Mouse (Mus musculus) cerebellum, adult 2 months (tissue): ENCODE data around the gene Pgm2. TPM values are rescaled to one million over a fixed set of nuclear protein-coding genes. Genes with fewer than 3 reads are reported as not detected.

Experiments
- DNase-seq, 2 experiments: peaks; one replicate each; pipeline ENCODE4 v3.0.0; 2021
- H3K27ac ChIP-seq: fragments of 200-500 bp; 2 replicates; pipeline ENCODE4 v1.5.1; 2012; ENCODE audit warnings: low read length, control low read depth, inconsistent platforms; ENCODE audit not compliant: insufficient read depth
- H3K27me3 ChIP-seq: fragments of 200-500 bp; 2 replicates; pipeline ENCODE4 v1.6.1; 2012; ENCODE audit warnings: inconsistent platforms, mild to moderate bottlenecking, low read length, moderate library complexity; ENCODE audit not compliant: control insufficient read depth, insufficient read depth
- H3K4me1 ChIP-seq: fragments of 200-500 bp; 2 replicates; pipeline ENCODE4 v1.6.1; 2011; ENCODE audit warnings: low read length; ENCODE audit not compliant: control insufficient read depth, insufficient read depth
- H3K4me3 ChIP-seq: fragments of 200-500 bp; replicated peaks from 2 replicates; pipeline ENCODE3; 2011; ENCODE audit warnings: mild to moderate bottlenecking, low read depth, low read length, control low read depth; ENCODE audit not compliant: insufficient read depth
- CTCF ChIP-seq: fragments of 200-500 bp; IDR thresholded peaks from 2 replicates; pipeline ENCODE4 v1.5.1; 2011; ENCODE audit warnings: low read depth, mild to moderate bottlenecking, control low read depth, low read length, moderate library complexity, borderline replicate concordance; ENCODE audit not compliant: insufficient read depth
- POLR2A ChIP-seq: fragments of 200-500 bp; IDR thresholded peaks from 2 replicates; pipeline ENCODE4 v1.6.1; 2011; ENCODE audit warnings: low read length, control low read depth, borderline replicate concordance; ENCODE audit not compliant: insufficient read depth
- WGBS: fragments of 180-500 bp; shearing (Covaris S2); methylation state at CpG from one replicate; pipeline ENCODE4 v1.1.7; 2018; 5-methylcytosine and 5-hydroxymethylcytosine counted together
- polyA plus RNA-seq: library from polyadenylated mRNA; depleted of rRNA; stranded (reverse); fragments of >200 nt; gene quantifications from 2 replicates; pipeline ENCODE4 v1.2.3, GENCODE M21; 2012; rRNA removed

Pgm2 gene
- polyA plus RNA-seq, 1 experiment, result 8.4 TPM

- WGBS, result 91% methylated on average over 5 of the region's 5 CpGs
- Histone ChIP-seq H3K4me1 (no peaks in the 10 kb centered on the region), H3K27ac (no peak overlapping the region), H3K27me3 (no peaks in the 10 kb centered on the region), H3K4me3 (no peak overlapping the region)
- DNase-seq, result no peak
- no peak for TF ChIP-seq POLR2A
- TF ChIP-seq CTCF, result no peak
These were observed 81.7 kb downstream of the Pgm2 start for GRCm38 (mm10) chr5:64174429-64174935.

Other genes starting within 250 kb of the Pgm2 start
- 10.5 and 13.3 TPM in 2 replicates for gene Rell1, start 124.1 kb upstream of the Pgm2 start, polyA plus RNA-seq
- gene Tbc1d1, start 63.4 kb downstream of the Pgm2 start, polyA plus RNA-seq, result 17.3 and 17.7 TPM in 2 replicates